Mouse (Mus musculus) frontal cortex, postnatal 10 days (tissue): ENCODE data around the gene 2310061I04Rik.
"Not testable (repeated sequence)": the region's sequence is repeated elsewhere in the genome, so short reads cannot be mapped to it uniquely, and the experiment has no call there.

Experiments
- DNase-seq, 2 experiments: peaks; one replicate each; pipeline ENCODE4 v3.0.0; 2022; ENCODE audit warnings: low spot score in 2 of 2, mixed read lengths in 1 of 2

2310061I04Rik gene

GRCm38 (mm10) chr17:35896781-35897643 is at the start of gene 2310061I04Rik:
Gene 2310061I04Rik, minus strand, starts transcription at chr17:35897431.
- peak; percentile 85 to 89 for DNase-seq

- no peak for DNase-seq
Observed at GRCm38 (mm10) chr17:35939941-35940340, 42.7 kb upstream of the 2310061I04Rik start.

- no peak for DNase-seq
Observed at GRCm38 (mm10) chr17:35939108-35939507, 41.9 kb upstream of the 2310061I04Rik start.

- DNase-seq = no peak
Observed at GRCm38 (mm10) chr17:35937700-35938348, 40.6 kb upstream of the 2310061I04Rik start.

- not testable (repeated sequence) for DNase-seq
Observed at GRCm38 (mm10) chr17:35935763-35936162, 38.5 kb upstream of the 2310061I04Rik start.

- no peak for DNase-seq
Observed at GRCm38 (mm10) chr17:35932608-35933007, 35.4 kb upstream of the 2310061I04Rik start.

- DNase-seq = no peak
Observed at GRCm38 (mm10) chr17:35930627-35931026, 33.4 kb upstream of the 2310061I04Rik start.

GRCm38 (mm10) chr17:35929534-35929933 is 32.3 kb upstream of the 2310061I04Rik start:
- no peak for DNase-seq

GRCm38 (mm10) chr17:35927471-35927870 is 30.2 kb upstream of the 2310061I04Rik start:
- no peak for DNase-seq

GRCm38 (mm10) chr17:35923281-35923680 is 26.1 kb upstream of the 2310061I04Rik start:
- DNase-seq = peak in 1 of 2 experiments; percentile 12

- DNase-seq = no peak
Observed at GRCm38 (mm10) chr17:35922566-35922965, 25.3 kb upstream of the 2310061I04Rik start.

- DNase-seq = no peak
Observed at GRCm38 (mm10) chr17:35921710-35922109, 24.5 kb upstream of the 2310061I04Rik start.

- peak in 1 of 2 experiments; percentile 22 for DNase-seq
Observed at GRCm38 (mm10) chr17:35920862-35921562, 23.8 kb upstream of the 2310061I04Rik start.

GRCm38 (mm10) chr17:35920384-35920783 is 23.2 kb upstream of the 2310061I04Rik start:
- DNase-seq = peak in 1 of 2 experiments; percentile 10

GRCm38 (mm10) chr17:35919864-35920301 is 22.7 kb upstream of the 2310061I04Rik start:
- peak in 1 of 2 experiments; percentile 10 for DNase-seq

- DNase-seq = peak; percentile 92 to 95
Observed at GRCm38 (mm10) chr17:35919060-35919715, 22.0 kb upstream of the 2310061I04Rik start.

GRCm38 (mm10) chr17:35918276-35919059 is 21.2 kb upstream of the 2310061I04Rik start:
- DNase-seq = peak in 1 of 2 experiments; percentile 34

GRCm38 (mm10) chr17:35917463-35918251 is 20.4 kb upstream of the 2310061I04Rik start:
- peak; percentile 55 to 75 for DNase-seq

GRCm38 (mm10) chr17:35917143-35917462 is 19.9 kb upstream of the 2310061I04Rik start:
- DNase-seq = no peak
